Comparison of ENCODE assay signal across 26 mouse cellular contexts in genomic region chr13:31486373-31486772, GRCm38 (mm10).
DNase-seq lines count a peak whose midpoint lies in the region; ATAC-seq and TF ChIP-seq lines count a peak whose summit lies in the region.
"Had no signal": no experiment of that assay in that cellular context is flagged by ENCODE, and none has a peak within 500 bp of the region (broad histone marks: within the 10 kb centered on the region; RNA-seq: fewer than 3 reads in every experiment).

No protein-coding gene starts in this region.

- DNase-seq in heart, adult 11 months, result peak; percentile 45
- no peak for DNase-seq in heart, postnatal 4 days
- peak; percentile 83 for DNase-seq in liver, adult 2 months (ENCODE audit: extremely low read depth, low read depth, low spot score)
- peak; percentile 4 for DNase-seq in NIH3T3 (ENCODE audit: low read depth)
- peak; percentile 58 for DNase-seq in fat pad, adult 2 months (ENCODE audit: extremely low read depth, low read depth, low spot score)
- DNase-seq in hindbrain, embryonic 14.5 days (ENCODE audit: low spot score), result no peak
- DNase-seq: adrenal gland, adult 8-10 months; adrenal gland, postnatal 14 days; adrenal gland, postnatal 36 days; B cell, adult 2 months; cerebellum, adult 11-12 months; cerebellum, adult 2 months; cerebellum, adult 9-10 months; cerebellum, postnatal 10 days; cerebellum, postnatal 25 days had no signal

- ATAC-seq in liver, embryonic 12.5 days, result no peak
- no peak for ATAC-seq in hindbrain, embryonic 14.5 days (ENCODE audit: low FRiP score)
- no peak for ATAC-seq in neural tube, embryonic 15.5 days (ENCODE audit: low FRiP score)
- ATAC-seq: CD4-positive, CD25-positive, alpha-beta regulatory T cell, adult 4 months; forebrain, embryonic 14.5 days; forebrain, embryonic 16.5 days had no signal

- H3K9me3 ChIP-seq in liver, embryonic 12.5 days (replicated peaks), result no peaks in the 10 kb centered on the region
- H3K9me3 ChIP-seq in hindbrain, embryonic 14.5 days (ENCODE audit: control insufficient read depth, low read length), result no peaks in the 10 kb centered on the region
- no peaks in the 10 kb centered on the region for H3K9me3 ChIP-seq in neural tube, embryonic 15.5 days (replicated peaks)
- H3K9me3 ChIP-seq: embryonic facial prominence, embryonic 10.5 days; embryonic facial prominence, embryonic 12.5 days; forebrain, embryonic 10.5 days; forebrain, embryonic 12.5 days; G1E had no signal

- no peak for TF ChIP-seq CTCF in liver, adult 2 months (IDR thresholded peaks at IDR 0.05; ENCODE audit: low read depth, low read length)

- H3K36me3 ChIP-seq in liver, adult 2 months (ENCODE audit: control insufficient read depth, insufficient read depth, low read length), result no peaks in the 10 kb centered on the region
- H3K36me3 ChIP-seq in liver, embryonic 12.5 days, result no peaks in the 10 kb centered on the region
- H3K36me3 ChIP-seq in hindbrain, embryonic 14.5 days (replicated peaks; ENCODE audit: control insufficient read depth, insufficient read depth), result no peaks in the 10 kb centered on the region
- H3K36me3 ChIP-seq in neural tube, embryonic 15.5 days, result no peaks in the 10 kb centered on the region
- H3K36me3 ChIP-seq: embryonic facial prominence, embryonic 10.5 days; embryonic facial prominence, embryonic 12.5 days; forebrain, embryonic 10.5 days; forebrain, embryonic 12.5 days; G1E had no signal

- H3K27me3 ChIP-seq in liver, adult 2 months (ENCODE audit: control insufficient read depth, insufficient read depth, low read length), result no peaks in the 10 kb centered on the region
- H3K27me3 ChIP-seq in liver, embryonic 12.5 days (replicated peaks), result no peaks in the 10 kb centered on the region
- no peaks in the 10 kb centered on the region for H3K27me3 ChIP-seq in hindbrain, embryonic 14.5 days (ENCODE audit: control insufficient read depth, insufficient read depth, low read length)
- no peaks in the 10 kb centered on the region for H3K27me3 ChIP-seq in neural tube, embryonic 15.5 days (replicated peaks)
- H3K27me3 ChIP-seq: CH12.LX; embryonic facial prominence, embryonic 12.5 days; forebrain, embryonic 12.5 days had no signal

- no peak overlapping the region for H3K4me3 ChIP-seq in liver, adult 2 months (ENCODE audit: insufficient read depth, low read depth, low read length)
- no peak overlapping the region for H3K4me3 ChIP-seq in liver, embryonic 12.5 days
- H3K4me3 ChIP-seq in hindbrain, embryonic 14.5 days (replicated peaks; ENCODE audit: low read length), result no peak overlapping the region
- no peak overlapping the region for H3K4me3 ChIP-seq in neural tube, embryonic 15.5 days (replicated peaks)
- H3K4me3 ChIP-seq: embryonic facial prominence, embryonic 10.5 days; embryonic facial prominence, embryonic 12.5 days; forebrain, embryonic 10.5 days; forebrain, embryonic 12.5 days had no signal

- WGBS in liver, adult 2 months, result 33% methylated on average over 3 of the region's 3 CpGs
- 62% methylated on average over 3 of the region's 3 CpGs for WGBS in liver, embryonic 12.5 days (ENCODE audit: insufficient replicate concordance)
- 96% methylated on average over 3 of the region's 3 CpGs for WGBS in hindbrain, embryonic 14.5 days
- WGBS in neural tube, embryonic 15.5 days, result 95% methylated on average over 3 of the region's 3 CpGs

- H3K27ac ChIP-seq in liver, adult 2 months (replicated peaks; ENCODE audit: insufficient read depth, low read depth, low read length), result no peak overlapping the region
- H3K27ac ChIP-seq in liver, embryonic 12.5 days, result no peak overlapping the region
- H3K27ac ChIP-seq in hindbrain, embryonic 14.5 days, result no peak overlapping the region
- no peak overlapping the region for H3K27ac ChIP-seq in neural tube, embryonic 15.5 days (replicated peaks)
- H3K27ac ChIP-seq: embryonic facial prominence, embryonic 10.5 days; embryonic facial prominence, embryonic 12.5 days; forebrain, embryonic 10.5 days; forebrain, embryonic 12.5 days had no signal

- H3K4me1 ChIP-seq in liver, adult 2 months (ENCODE audit: control insufficient read depth, insufficient read depth, low read length), result peaks cover 14% of the 10 kb centered on the region
- no peaks in the 10 kb centered on the region for H3K4me1 ChIP-seq in liver, embryonic 12.5 days
- no peaks in the 10 kb centered on the region for H3K4me1 ChIP-seq in hindbrain, embryonic 14.5 days (replicated peaks; ENCODE audit: control insufficient read depth, insufficient read depth, low read length)
- no peaks in the 10 kb centered on the region for H3K4me1 ChIP-seq in neural tube, embryonic 15.5 days
- H3K4me1 ChIP-seq: embryonic facial prominence, embryonic 10.5 days; embryonic facial prominence, embryonic 12.5 days; forebrain, embryonic 10.5 days; forebrain, embryonic 12.5 days had no signal

- no peak for TF ChIP-seq POLR2A in liver, adult 2 months (IDR thresholded peaks at IDR 0.05; ENCODE audit: extremely low read depth, insufficient read depth, low read length)

- no peak overlapping the region for H3K9ac ChIP-seq in liver, adult 2 months (ENCODE audit: low read depth, low read length)
- no peak overlapping the region for H3K9ac ChIP-seq in liver, embryonic 12.5 days
- H3K9ac ChIP-seq in hindbrain, embryonic 14.5 days, result no peak overlapping the region
- no peak overlapping the region for H3K9ac ChIP-seq in neural tube, embryonic 15.5 days (replicated peaks)
- H3K9ac ChIP-seq: embryonic facial prominence, embryonic 12.5 days; forebrain, embryonic 12.5 days had no signal

- no peak overlapping the region for H3K4me2 ChIP-seq in liver, embryonic 12.5 days
- no peak overlapping the region for H3K4me2 ChIP-seq in hindbrain, embryonic 14.5 days (replicated peaks)
- no peak overlapping the region for H3K4me2 ChIP-seq in neural tube, embryonic 15.5 days
- H3K4me2 ChIP-seq: embryonic facial prominence, embryonic 12.5 days; forebrain, embryonic 12.5 days had no signal

- no peaks in the 10 kb centered on the region for H3K79me2 ChIP-seq in liver, adult 2 months (ENCODE audit: control insufficient read depth, insufficient read depth, low read length)

Comparison
In these comparisons a context has a peak if more than half of its experiments do, and no peak if none do; other contexts are left out.
1. DNase-seq: peak in heart, adult 11 months (single experiment), liver, adult 2 months (single experiment), NIH3T3 (single experiment) and fat pad, adult 2 months (single experiment); none in heart, postnatal 4 days (single experiment) and hindbrain, embryonic 14.5 days (single experiment).